Mouse (Mus musculus): ENCODE results near the gene Pbp2.

Gene Pbp2

DNA sequence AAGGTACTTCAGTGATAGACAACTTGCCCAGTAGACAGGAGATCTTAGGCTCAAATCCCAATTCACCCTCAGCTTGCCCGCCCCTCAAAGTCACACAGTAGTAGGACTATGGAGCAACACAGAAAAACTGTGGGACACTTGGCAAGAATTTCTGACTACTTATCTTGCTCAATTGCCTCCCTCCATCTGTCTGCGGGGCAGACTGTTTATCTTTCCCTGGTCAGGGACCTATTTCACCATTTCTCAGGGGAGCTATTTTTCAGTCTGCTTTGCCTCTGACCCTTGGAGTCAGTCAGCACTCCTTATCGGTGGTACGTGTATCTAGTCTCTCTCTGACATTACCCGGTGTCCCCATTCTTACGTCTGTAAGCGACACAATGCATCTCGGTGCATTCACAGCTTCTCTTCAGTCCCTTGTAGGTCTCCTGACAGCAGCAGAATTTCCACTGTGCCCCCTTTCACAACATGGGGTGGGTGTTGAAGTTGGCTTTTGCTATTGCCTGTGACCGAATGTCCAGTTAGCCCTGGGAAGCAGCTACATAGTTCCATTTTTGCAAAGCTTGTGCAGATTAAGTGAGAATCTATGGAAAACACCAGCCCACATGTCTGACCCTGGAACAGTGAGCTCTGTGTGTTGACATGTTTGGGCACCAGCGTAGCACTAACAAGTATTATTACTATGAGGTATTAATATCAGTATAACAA, 7.6 kb downstream of the Pbp2 start:
- no peak for DNase-seq (ENCODE audit: low spot score in 2 of 2)

DNA sequence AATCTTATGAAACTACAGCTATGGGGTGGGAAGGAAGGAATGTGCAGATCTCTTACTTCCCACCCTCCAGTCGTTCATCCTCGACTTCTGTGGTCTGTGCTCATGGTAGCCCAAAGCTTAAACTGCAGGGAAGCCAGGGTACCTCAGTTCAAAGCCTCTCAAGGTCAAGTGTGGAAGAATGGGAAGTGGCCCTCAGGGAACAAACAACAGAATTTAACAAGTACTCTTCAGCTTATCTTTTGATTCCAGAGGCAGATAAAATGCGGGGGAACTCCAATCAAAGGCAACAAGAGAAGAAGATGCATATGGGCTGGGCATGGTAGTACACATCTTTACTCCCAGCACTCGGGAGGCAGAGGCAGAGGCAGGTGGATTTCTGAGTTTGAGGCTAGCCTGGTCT, 9.7 kb downstream of the Pbp2 start:
- DNase-seq (ENCODE audit: low spot score in 2 of 2) = no peak

DNA sequence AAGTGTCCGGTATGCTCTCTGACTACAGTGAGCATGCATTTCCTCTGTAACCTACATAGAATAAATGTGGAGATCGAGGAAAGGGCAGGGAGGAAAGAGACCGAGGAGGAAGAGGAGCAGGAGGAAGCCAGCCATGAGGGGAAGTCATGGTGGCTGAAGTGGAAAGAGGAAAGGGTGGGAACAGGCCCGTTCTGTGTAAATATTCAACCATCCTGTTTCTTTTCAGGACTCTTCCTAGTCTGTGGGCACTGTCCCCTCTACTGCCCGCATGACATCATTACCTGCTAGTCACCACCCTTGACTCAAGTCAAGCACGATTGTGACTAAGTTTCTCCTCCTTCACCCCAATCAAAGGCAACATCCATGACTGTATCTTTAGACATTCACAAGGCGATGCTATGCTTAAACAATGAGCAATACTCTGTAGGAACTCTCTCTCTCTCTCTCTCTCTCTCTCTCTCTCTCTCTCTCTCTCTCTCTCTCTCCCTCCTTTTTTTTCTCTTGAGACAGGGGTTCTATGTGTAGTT, 11.1 kb downstream of the Pbp2 start:
- no peak for DNase-seq (ENCODE audit: low spot score in 2 of 2)

DNA sequence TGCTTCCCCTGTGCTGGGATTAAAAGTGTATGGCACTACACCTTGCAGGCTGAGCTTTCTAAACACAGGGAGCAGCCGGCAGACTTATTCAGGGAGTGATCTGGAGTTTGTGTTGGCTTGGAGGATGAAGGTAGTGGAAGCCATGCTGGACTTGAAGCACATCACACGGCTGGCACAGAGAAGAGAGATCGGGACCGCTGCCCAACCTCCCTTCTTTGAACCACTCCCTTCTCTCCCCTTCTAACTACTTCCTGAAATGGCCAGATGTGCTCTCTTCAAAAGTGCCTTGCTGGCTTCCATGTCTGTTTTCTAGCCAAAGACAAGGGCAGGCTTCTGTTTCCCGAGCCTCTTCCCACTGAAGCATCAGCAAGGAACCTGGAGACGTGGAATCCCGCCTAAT, 12.6 kb downstream of the Pbp2 start:
- no peak for DNase-seq (ENCODE audit: low spot score in 2 of 2)

DNA sequence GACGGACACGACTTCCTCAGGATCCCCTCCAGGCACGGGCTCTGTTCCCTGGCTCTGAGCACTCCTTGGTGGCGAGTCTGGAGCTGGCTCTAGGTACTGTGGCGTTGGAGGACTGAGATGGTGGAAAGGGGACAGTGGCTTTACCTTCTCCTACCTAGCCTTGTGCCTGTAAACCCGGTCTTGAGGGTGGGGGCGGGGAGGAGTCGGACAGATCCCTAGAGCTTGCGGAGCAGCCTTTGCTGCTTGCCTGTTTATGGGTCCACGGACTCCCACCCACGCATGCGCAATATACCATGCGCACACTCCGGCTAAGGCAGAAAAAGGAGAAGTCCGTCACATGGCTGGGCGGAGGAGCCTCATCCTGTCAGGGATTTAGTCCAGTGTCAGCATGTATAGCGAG, 13.9 kb downstream of the Pbp2 start:
- DNase-seq (ENCODE audit: low spot score in 2 of 2) = peak in 1 of 2 experiments; percentile 60

DNA sequence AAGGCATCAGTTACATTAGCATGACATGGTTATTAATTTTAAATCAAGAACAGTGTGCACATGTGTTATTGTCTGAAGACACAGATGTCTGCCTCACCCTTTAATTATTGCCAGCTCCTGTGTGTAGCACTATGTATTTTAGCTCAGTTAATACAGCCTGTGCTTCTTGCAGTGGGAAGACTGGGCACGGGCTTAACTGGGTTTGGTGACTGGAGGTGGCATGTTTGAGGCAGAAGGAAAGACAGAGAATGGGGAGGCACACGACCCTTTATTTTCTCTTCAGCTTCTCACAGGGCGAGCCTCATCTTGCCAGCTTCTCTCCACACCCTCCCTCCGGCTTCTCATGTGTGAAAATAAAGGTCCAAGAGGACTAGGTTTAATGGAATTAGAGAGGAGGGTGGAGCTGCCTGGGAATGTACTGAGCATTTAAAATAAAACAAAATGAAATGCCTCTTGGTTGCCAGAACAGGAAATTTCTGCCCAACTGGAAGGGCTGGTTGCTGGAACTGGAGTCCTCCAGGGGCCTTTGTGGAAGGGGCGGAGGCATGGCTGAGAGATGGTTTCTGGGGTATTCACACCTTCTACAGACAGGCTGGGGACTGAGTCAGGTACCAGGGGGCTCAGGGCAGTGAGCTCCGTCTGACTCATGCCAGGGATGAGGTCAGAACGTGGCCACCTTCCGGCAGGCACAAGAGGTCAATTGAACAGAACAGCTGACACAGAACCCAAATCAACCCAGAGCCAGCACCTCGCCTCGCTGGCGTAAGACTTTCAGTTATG, 14.9 kb downstream of the Pbp2 start:
- DNase-seq (ENCODE audit: low spot score in 2 of 2) = no peak

DNA sequence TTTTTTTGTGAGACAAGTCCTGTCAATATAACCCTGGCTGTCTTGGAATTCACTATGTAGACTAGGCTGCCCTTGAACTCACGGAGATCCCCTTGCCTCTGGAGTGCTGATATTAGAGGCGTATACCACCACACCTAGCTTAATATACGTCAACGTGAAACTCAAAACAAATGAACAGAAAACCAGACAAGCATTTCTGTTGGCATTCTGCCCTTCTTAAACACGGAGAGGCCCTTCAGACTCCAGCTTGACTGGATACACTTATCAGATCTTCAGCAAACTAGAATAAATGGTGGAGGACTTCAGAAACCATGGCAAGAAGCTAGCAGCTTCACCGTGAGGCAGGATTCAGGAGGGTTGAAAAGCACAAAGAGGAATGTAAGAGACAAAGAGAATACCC, 16.1 kb downstream of the Pbp2 start:
- no peak for DNase-seq (ENCODE audit: low spot score in 2 of 2)

DNA sequence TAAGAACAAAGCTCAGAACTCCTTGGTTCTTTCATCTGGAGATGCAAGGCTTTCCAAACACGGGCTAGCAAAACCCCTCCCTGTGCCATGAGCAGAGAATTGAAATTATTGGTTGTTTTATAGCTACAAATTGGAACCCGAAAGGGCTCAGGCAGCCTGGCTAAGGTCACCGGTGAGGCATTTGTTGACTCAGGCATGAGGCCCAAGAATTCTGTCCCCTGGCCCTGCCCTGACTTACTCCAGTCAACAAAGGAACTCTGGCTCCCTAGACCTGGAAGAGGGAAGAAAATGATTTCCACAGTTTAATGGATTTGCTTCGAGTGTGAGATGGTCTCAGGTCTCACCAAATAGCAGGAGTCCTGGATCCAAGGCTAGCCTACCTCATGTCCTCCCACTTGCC, 17.8 kb downstream of the Pbp2 start:
- no peak for DNase-seq (ENCODE audit: low spot score in 2 of 2)

DNA sequence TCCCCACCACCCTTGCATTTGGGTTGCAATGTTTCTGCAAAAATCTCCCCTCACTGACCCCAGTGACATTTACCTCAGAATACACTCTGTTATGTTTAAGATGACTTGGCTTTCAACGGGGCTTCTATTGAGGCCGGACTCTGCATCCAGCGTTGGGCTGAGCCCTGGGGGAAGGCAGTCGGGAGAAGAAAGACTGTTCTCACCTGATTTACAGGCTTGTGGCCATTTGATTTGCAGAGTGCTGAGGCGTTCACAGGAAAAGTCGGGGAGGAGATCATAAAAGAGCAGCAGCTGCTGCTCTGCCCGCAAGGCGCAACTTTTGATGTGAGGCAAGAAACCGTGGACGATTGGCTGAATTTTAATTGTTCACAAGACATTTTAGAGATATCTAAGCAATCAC, 30.3 kb downstream of the Pbp2 start:
- no peak for DNase-seq (ENCODE audit: low spot score in 2 of 2)

DNA sequence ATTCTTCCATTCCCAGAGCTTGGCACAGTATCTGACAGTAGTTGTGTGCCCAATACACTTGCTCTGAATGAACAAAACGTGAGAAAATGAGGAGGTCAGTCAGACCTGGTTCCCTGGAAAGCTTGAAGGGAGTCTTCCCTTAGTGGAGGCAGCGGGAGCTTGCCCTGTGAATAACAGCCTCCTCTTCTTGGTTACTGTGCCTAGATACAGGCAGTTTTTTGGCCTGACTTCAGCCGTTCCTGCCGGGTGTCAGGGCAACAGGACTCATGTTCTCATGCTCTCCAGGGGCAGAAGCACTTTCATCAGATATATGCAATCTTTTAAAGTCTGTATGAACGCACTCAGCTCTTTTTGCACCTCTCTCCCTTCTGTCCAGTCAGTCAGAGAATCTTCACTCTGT, 30.9 kb downstream of the Pbp2 start:
- no peak for DNase-seq (ENCODE audit: low spot score in 2 of 2)

DNA sequence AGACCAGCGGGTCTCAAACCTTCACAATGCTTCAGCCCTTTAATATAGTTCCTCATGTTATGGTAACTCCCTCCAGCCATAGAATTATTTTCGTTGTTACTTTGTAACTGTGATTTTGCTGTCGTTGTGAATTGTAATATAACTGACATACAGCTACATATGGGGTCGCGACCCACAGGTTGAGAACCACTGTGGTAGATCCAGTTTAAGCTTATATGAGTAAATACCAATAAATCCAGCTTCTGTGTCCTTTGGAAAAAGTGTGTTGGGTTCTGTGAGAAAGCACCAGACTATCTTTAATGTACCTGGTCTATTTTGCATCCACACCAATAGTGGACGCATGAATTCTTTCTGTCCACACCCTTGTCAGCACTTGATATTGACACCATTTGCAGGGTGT, 31.9 kb downstream of the Pbp2 start:
- no peak for DNase-seq (ENCODE audit: low spot score in 2 of 2)

DNA sequence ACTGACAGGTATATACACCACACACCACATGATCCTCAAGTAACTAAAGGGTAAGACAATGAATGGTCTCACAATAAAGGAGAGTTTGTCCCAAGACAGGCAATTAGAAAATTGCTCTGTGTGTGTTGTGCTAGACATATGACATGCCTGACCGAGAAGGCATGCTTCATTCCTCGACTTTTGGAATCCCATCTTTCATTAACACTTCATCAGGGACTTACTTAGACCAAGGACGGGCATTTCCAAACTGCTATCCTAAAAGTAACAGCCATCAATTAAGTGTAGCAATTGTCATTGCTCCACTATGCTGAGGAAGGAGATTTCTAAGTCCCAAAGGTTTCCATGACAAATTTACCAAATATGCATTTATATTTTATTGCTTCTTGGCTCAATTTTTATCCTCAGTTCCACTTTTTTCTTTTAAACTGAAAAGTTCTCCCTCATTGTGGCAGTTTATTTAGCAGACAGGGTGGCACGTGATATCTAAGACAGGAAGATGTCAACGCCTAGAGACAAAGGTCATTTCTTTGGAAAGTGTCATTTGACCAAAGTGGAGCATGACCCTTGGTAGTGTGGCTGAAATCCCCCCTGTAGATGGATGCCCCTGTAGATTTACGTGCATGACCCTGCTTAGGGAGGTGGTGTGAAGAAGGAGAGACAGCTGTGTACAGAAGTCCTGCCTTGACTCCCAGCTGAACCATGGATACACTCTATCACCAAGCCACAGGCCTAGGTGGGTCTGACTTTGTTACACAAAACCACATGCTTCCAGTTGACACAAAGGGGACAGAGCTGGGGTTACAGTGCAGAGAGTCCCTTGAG, 33.5 kb downstream of the Pbp2 start:
- DNase-seq (ENCODE audit: low spot score in 2 of 2) = no peak

DNA sequence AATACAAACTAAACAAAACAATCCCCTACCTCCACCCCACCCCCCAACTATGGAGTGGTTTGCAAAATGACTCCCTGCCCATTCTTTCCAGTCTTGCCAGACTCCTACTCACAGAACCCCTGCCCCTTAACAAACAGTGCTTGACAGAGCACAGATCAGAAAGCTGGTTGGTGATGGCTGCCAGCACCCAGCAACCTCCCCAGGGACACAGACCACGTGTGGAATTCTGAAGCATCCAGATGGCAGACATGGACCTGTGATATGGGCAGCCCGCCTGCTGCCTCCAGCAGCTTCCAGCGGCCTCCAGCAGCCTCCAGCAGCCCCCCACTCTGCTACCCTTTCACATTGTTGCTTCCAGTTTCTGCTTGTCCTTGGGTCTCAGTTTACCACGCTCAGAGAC, 35.0 kb downstream of the Pbp2 start:
- no peak for DNase-seq (ENCODE audit: low spot score in 2 of 2)

DNA sequence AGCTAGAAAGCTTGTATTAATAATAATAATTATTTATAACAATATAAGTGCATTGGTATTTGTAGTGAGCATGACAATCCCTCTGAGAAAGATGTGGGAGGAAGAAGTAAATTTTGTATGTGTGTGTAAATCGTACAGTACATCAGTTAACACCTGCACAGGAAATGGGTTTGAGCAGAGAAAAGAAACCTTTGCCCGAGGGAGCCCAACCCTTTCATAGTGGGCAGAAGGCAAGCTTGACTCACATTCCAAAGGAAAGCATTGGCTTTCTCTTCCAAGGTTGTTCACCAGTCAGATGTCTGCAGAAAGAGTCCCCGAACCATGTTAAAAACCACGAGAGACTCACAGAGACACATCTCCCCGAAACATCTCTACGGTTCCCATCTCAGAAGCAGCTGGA, 37.1 kb downstream of the Pbp2 start:
- DNase-seq (ENCODE audit: low spot score in 2 of 2) = no peak

DNA sequence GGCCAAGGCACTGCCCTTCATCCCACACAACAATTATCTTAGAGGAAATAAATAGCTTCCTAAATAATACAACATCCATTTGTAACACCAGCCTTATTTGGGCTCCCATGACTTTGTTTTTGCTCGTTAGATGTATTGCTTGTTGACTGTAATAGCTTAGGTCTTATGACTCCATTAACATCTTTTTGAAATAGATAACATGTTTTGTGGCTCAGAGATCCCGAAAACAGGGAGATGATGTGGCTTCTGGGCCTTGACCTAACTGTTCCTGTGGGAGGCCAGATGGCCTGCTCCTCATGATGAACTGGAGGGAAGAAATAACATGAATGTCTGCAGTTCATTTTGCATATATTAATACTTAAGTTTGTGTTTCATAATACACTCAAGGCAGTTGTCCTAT, 38.4 kb downstream of the Pbp2 start:
- DNase-seq (ENCODE audit: low spot score in 2 of 2) = no peak

DNA sequence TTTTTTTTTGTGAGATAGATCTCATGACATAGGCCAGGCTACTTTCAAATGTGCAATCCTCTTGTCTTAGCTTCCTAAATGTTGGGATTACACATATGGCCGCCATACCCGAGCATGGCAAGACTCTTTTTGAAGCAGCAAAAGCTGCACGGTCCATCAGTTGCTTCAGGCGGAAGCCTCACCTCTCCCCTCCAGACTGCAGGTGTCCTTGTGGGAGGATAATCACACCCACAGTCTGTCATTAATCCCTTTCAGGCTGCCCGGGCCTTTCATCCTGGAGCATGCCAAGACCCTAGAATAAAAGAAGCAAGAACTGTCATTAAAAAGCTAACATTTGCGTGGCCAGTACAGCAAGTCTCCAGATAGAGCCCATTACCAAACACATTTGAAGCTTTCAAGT, 40.6 kb downstream of the Pbp2 start:
- DNase-seq (ENCODE audit: low spot score in 2 of 2) = no peak

DNA sequence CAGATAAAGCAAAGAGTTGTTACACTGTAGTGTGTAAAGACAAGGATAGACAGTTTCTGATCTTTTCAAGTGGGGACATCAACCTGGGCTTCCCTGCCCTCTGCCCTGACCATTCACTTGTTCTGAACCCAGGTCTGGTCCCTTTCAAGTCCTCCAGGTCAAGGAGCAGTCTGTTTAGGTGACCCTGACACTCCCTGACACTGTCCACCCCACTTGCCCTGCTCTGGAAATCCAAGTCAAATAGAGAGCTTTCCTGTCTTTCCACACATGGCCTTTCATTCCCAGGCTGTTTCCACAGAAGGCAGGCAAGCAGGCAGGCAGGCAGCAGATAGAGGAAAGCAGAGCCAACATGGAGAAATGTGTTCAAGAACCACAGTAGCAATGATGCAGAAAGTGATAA, 41.8 kb downstream of the Pbp2 start:
- DNase-seq (ENCODE audit: low spot score in 2 of 2) = no peak

DNA sequence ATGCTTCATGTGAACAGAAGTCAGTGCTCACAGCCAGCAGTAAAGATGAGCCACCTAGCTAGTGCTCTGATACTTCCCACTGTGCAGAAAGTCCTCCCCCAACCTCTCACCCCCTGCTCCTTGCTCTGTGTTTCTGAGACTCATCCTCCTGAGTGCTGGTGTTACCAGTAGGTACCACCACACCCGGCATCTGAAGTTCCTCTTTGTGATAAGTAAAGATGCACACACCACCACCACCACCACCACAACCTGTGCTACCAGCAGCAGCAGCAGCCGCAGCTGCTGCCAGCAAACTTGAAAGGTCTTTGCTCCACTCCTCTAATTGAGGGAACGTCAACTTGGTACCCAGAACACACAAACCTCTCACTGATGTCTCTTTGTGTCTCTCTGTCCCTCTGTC, 43.0 kb downstream of the Pbp2 start:
- DNase-seq (ENCODE audit: low spot score in 2 of 2) = no peak

DNA sequence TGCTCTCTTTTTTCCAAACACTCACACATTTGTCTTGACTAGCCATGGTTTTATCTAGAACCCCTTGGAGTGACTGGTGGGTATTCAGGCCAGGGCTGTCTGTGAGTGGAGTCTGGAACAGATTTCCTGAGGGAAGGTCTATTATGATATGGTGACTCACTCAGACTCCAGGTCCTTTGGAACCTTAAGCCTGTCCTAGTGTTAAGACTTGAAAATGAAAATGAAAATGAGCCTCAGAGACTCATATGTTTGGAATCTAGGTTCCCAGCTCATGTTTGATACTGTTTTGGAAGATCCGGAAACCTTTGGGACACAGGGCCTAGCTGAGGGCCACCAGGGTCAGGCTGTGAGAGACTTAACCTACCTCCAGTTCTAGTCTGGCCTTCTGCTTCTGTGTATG, 44.1 kb downstream of the Pbp2 start:
- DNase-seq (ENCODE audit: low spot score in 2 of 2) = no peak

DNA sequence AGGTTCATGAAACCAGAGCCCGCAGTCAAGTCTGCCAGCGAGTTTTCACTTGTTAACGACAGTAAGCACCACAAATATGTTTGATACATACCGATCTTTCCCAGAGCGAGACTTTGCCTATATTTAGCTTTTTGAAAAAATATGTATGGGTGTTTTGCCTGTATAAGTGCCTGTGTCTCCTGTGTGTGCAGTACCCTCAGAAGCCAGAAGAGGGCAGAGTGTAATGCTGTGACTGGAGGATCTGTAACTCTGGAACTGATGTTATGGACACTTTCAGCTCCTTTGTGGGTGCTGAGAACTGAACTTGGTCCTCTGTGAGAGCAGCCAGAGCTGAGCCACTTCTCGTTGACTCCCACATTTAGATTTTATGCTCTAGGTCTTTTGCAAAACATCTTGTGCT, 46.1 kb downstream of the Pbp2 start:
- DNase-seq (ENCODE audit: low spot score in 2 of 2) = no peak

DNA sequence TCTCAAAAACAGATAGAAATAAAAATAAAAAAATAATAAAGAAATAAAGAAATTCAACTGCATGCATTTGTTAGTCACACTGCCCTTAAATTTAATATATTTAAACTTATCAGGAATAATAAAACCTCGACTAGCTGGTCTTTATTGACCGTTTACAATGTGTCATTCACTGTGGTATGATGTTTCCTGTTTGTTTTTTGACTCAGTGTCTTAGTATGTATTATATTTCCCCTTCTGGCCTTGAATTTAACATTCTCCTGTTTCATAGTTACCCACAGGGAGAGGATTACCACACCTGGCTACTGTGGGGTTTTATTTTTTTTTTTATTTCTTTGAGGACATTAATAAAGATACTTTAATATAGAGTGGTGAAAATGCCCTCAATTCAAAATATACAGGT, 47.6 kb downstream of the Pbp2 start:
- DNase-seq (ENCODE audit: low spot score in 2 of 2) = no peak

DNA sequence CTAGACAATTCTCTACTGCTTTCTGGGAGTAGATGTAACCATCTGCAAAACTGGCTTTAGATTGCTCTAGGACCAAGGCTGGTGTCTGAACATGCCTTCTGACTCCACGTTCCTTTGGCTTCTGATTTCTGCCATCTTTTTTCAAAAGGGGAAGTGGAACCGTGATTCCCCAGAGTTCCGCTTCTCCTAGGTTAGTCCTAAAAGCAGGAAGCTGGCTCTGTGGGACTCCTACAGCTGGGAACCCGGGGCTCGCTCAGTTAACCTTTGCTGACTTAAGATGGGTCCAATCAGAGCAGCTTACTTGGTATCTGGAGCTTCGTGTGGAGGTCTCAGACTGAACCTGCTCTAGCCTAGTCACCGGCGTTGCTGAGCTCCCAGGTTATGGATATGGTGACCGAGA, 49.1 kb downstream of the Pbp2 start:
- DNase-seq (ENCODE audit: low spot score in 2 of 2) = no peak

DNA sequence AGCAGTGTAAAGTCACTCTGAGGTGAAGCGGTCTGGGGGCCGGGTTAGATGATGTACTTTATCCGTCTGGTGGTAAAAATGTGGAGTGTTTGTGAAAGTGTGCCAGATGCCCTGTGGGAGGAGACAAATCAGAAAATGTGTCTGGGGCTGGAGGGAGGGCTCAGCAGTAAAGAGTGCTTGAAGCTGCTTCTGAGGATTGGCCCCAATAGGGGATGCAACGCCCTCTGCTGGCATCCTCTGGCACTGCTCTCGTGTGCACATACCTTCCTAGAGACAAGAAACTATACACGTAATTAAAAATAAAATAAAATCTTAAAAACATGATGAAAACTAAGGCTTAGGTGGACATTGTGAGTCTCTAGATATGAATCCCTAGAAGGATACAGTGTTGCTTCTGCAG, 49.8 kb downstream of the Pbp2 start:
- DNase-seq (ENCODE audit: low spot score in 2 of 2) = no peak
